Comparison of ENCODE assay signal across 14 mouse cellular contexts in the genomic region with DNA sequence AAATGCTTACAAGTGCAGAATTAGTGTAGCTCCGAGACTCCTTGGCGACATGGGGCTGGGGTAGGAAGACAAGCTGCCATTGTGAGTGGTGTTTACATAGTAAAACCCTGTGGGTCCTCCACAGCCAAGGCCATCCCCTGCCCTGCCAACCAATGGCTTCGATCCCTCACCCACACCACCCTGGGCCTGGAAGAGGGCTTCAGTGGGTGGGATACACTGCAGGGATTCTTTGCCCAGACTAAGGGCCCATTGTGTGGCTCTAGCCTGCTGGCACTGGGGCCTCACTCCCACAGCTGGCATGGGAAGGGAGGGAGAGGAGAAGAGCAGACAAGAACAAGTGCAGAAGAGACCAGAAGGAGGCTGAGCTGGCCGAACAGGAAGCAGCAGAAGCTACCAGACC. TPM values are rescaled to one million over a fixed set of nuclear protein-coding genes. Genes with fewer than 3 reads are reported as not detected.
DNase-seq lines count a peak whose midpoint lies in the region; ATAC-seq and TF ChIP-seq lines count a peak whose summit lies in the region.
"Had no signal": no experiment of that assay in that cellular context is flagged by ENCODE, and none has a peak within 500 bp of the region (broad histone marks: within the 10 kb centered on the region; RNA-seq: fewer than 3 reads in every experiment).

No protein-coding gene starts in this region.

- intact Hi-C loops in left cerebral cortex, postnatal 4 days (cut with DNase I): no loop called here
- intact Hi-C loops in gastrocnemius, postnatal 36 days (cut with DNase I): no loop called here

- H3K27me3 ChIP-seq in hindbrain, embryonic 16.5 days (replicated peaks; ENCODE audit: control insufficient read depth, insufficient read depth, low read length): peaks cover 2% of the 10 kb centered on the region; the same call in 1 of the 2 replicates
- no peaks in the 10 kb centered on the region for H3K27me3 ChIP-seq in hindbrain, embryonic 11.5 days (ENCODE audit: control insufficient read depth, insufficient read depth, low read length)
- no peaks in the 10 kb centered on the region for H3K27me3 ChIP-seq in cerebellum, adult 2 months (ENCODE audit: control insufficient read depth, insufficient read depth, low read length)
- H3K27me3 ChIP-seq: kidney, embryonic 15.5 days had no signal

- no peak for DNase-seq in hindbrain, embryonic 11.5 days (ENCODE audit: low spot score)
- peak; percentile 38 to 58 for DNase-seq in cerebellum, adult 2 months
- peak; percentile 44 to 66 for DNase-seq in layer of hippocampus, adult 18-20 months (ENCODE audit: low spot score in 2 of 2)
- peak; percentile 43 for DNase-seq in left cerebral cortex, postnatal 4 days
- DNase-seq in gastrocnemius, postnatal 36 days: no peak
- DNase-seq in kidney, adult 9 months: no peak
- no peak for DNase-seq in testis, postnatal 10 days (ENCODE audit: low spot score)
- DNase-seq: liver, embryonic 13.5 days; thymus, postnatal 14 days had no signal

- H3K4me2 ChIP-seq in hindbrain, embryonic 16.5 days (ENCODE audit: low read length): no peak overlapping the region; the same call in 1 of the 2 replicates
- H3K4me2 ChIP-seq in hindbrain, embryonic 11.5 days (replicated peaks; ENCODE audit: low read depth, low read length): no peak overlapping the region

- H3K4me3 ChIP-seq in hindbrain, embryonic 16.5 days (ENCODE audit: low read length): no peak overlapping the region
- H3K4me3 ChIP-seq in hindbrain, embryonic 11.5 days (ENCODE audit: low read depth, low read length): no peak overlapping the region
- H3K4me3 ChIP-seq in cerebellum, adult 2 months (replicated peaks; ENCODE audit: insufficient read depth, low read depth, low read length): no peak overlapping the region
- H3K4me3 ChIP-seq: erythroblast, embryonic 14.5 days had no signal

- WGBS in hindbrain, embryonic 16.5 days: 68% methylated on average over 4 of the region's 4 CpGs
- 74% methylated on average over 4 of the region's 4 CpGs for WGBS in hindbrain, embryonic 11.5 days
- 22% methylated on average over 4 of the region's 4 CpGs for WGBS in cerebellum, adult 2 months

- TF ChIP-seq POLR2A in cerebellum, adult 2 months (IDR thresholded peaks at IDR 0.05; ENCODE audit: borderline replicate concordance, insufficient read depth, low read length): no peak

- peaks cover 21% of the 10 kb centered on the region for H3K4me1 ChIP-seq in hindbrain, embryonic 16.5 days (ENCODE audit: control insufficient read depth, insufficient read depth, low read depth, low read length)
- 0 out of 2 replicates have a peak, but pooled peaks cover 3% of the 10 kb centered on the region for H3K4me1 ChIP-seq in hindbrain, embryonic 11.5 days (replicated peaks; ENCODE audit: control insufficient read depth, insufficient read depth, low read length)
- H3K4me1 ChIP-seq in cerebellum, adult 2 months (ENCODE audit: control insufficient read depth, insufficient read depth, low read length): peaks cover 16% of the 10 kb centered on the region

- ATAC-seq in hindbrain, embryonic 16.5 days: peak; percentile 44; the same call in 1 of the 2 replicates
- no peak for ATAC-seq in hindbrain, embryonic 11.5 days (ENCODE audit: low FRiP score)
- ATAC-seq: CD4-positive, CD25-positive, alpha-beta regulatory T cell, adult 4 months had no signal

- H3K9ac ChIP-seq in hindbrain, embryonic 16.5 days (ENCODE audit: low read depth, low read length): no peak overlapping the region
- no peak overlapping the region for H3K9ac ChIP-seq in hindbrain, embryonic 11.5 days (ENCODE audit: low read depth, low read length)
- H3K9ac ChIP-seq: kidney, embryonic 15.5 days; liver, embryonic 13.5 days had no signal

- no peak overlapping the region for H3K27ac ChIP-seq in hindbrain, embryonic 16.5 days (ENCODE audit: low read depth, low read length)
- no peak overlapping the region for H3K27ac ChIP-seq in hindbrain, embryonic 11.5 days (ENCODE audit: low read depth, low read length)
- H3K27ac ChIP-seq in cerebellum, adult 2 months (ENCODE audit: insufficient read depth, low read length): no peak overlapping the region
- H3K27ac ChIP-seq: heart, embryonic 10.5 days; kidney, embryonic 15.5 days; liver, embryonic 13.5 days had no signal

- no peaks in the 10 kb centered on the region for H3K9me3 ChIP-seq in hindbrain, embryonic 16.5 days (ENCODE audit: control insufficient read depth, low read length)
- H3K9me3 ChIP-seq in hindbrain, embryonic 11.5 days (ENCODE audit: control insufficient read depth, low read length): no peaks in the 10 kb centered on the region
- H3K9me3 ChIP-seq: heart, embryonic 10.5 days; kidney, embryonic 15.5 days; liver, embryonic 13.5 days had no signal

- TF ChIP-seq CTCF in cerebellum, adult 2 months (IDR thresholded peaks at IDR 0.05; ENCODE audit: borderline replicate concordance, insufficient read depth, low read depth, low read length): no peak

- no peaks in the 10 kb centered on the region for H3K36me3 ChIP-seq in hindbrain, embryonic 16.5 days (ENCODE audit: control insufficient read depth, insufficient read depth, low read length)
- no peaks in the 10 kb centered on the region for H3K36me3 ChIP-seq in hindbrain, embryonic 11.5 days (ENCODE audit: control insufficient read depth, insufficient read depth, low read length)
- H3K36me3 ChIP-seq: heart, embryonic 10.5 days; kidney, embryonic 15.5 days; liver, embryonic 13.5 days had no signal

RNA-seq across cellular contexts. Expression of gene Scamp5, which starts 1.1 kb away (rescaled TPM):
- polyA plus RNA-seq in hindbrain, embryonic 16.5 days (2015; fragmentation: Nextera tagmentation; extraction: Ambion mirVana): 165 and 168 TPM in 2 replicates
- 17.7 and 18.3 TPM in 2 replicates for polyA plus RNA-seq in hindbrain, embryonic 11.5 days (2014; fragmentation: Nextera tagmentation; extraction: Ambion mirVana)
- 353 and 360 TPM in 2 replicates for polyA plus RNA-seq in cerebellum, adult 2 months (2012; rRNA removed)
- total RNA-seq in layer of hippocampus, adult 18-20 months (2021): 100 to 1,000 TPM; 381 to 382 TPM
- 100 to 1,000 TPM; 251 to 281 TPM for total RNA-seq in left cerebral cortex, postnatal 4 days (2021)
- total RNA-seq in gastrocnemius, postnatal 36 days (2021): under 1 TPM; 0.66 to 0.74 TPM

RNA-seq across cellular contexts. Expression of gene Ppcdc, which starts 29.0 kb away (rescaled TPM):
- polyA plus RNA-seq in hindbrain, embryonic 16.5 days (2015; fragmentation: Nextera tagmentation; extraction: Ambion mirVana): 19.4 and 20.5 TPM in 2 replicates
- 16.5 and 19.8 TPM in 2 replicates for polyA plus RNA-seq in hindbrain, embryonic 11.5 days (2014; fragmentation: Nextera tagmentation; extraction: Ambion mirVana)
- polyA plus RNA-seq in cerebellum, adult 2 months (2012; rRNA removed): 20.2 and 21.2 TPM in 2 replicates
- total RNA-seq in layer of hippocampus, adult 18-20 months (2021): 10 to 100 TPM; 16.8 to 17.3 TPM
- 10 to 100 TPM; 12.9 to 14.6 TPM for total RNA-seq in left cerebral cortex, postnatal 4 days (2021)
- 1 to 10 TPM; 7.1 to 7.7 TPM for total RNA-seq in gastrocnemius, postnatal 36 days (2021)

RNA-seq across cellular contexts. Expression of gene Rpp25, which starts 34.9 kb away (rescaled TPM):
- 21.0 and 21.4 TPM in 2 replicates for polyA plus RNA-seq in hindbrain, embryonic 16.5 days (2015; fragmentation: Nextera tagmentation; extraction: Ambion mirVana)
- 7.7 and 10.5 TPM in 2 replicates for polyA plus RNA-seq in hindbrain, embryonic 11.5 days (2014; fragmentation: Nextera tagmentation; extraction: Ambion mirVana)
- polyA plus RNA-seq in cerebellum, adult 2 months (2012; rRNA removed): 8.0 and 11.1 TPM in 2 replicates
- 10 to 100 TPM; 12.8 to 13.3 TPM for total RNA-seq in layer of hippocampus, adult 18-20 months (2021)
- 10 to 100 TPM; 19.3 to 22.2 TPM for total RNA-seq in left cerebral cortex, postnatal 4 days (2021)
- not detected for total RNA-seq in gastrocnemius, postnatal 36 days (2021)
- polyA plus RNA-seq: CD4-positive, CD25-positive, alpha-beta regulatory T cell, adult 4 months; erythroblast, embryonic 14.5 days had no signal

RNA-seq across cellular contexts. Expression of gene Cox5a, which starts 52.2 kb away (rescaled TPM):
- 890 and 1,047 TPM in 2 replicates for polyA plus RNA-seq in hindbrain, embryonic 16.5 days (2015; fragmentation: Nextera tagmentation; extraction: Ambion mirVana)
- polyA plus RNA-seq in hindbrain, embryonic 11.5 days (2014; fragmentation: Nextera tagmentation; extraction: Ambion mirVana): 702 and 724 TPM in 2 replicates
- 554 and 607 TPM in 2 replicates for polyA plus RNA-seq in cerebellum, adult 2 months (2012; rRNA removed)
- 100 to 1,000 TPM; 372 to 373 TPM for total RNA-seq in layer of hippocampus, adult 18-20 months (2021)
- total RNA-seq in left cerebral cortex, postnatal 4 days (2021): 100 to 1,000 TPM; 405 to 408 TPM
- 1,000 to 10,000 TPM; 1,357 to 1,404 TPM for total RNA-seq in gastrocnemius, postnatal 36 days (2021)

Comparison
In these comparisons a context has a peak if more than half of its experiments do, and no peak if none do; other contexts are left out.
1. DNase-seq: peak in cerebellum, adult 2 months (2 of 2), layer of hippocampus, adult 18-20 months (2 of 2) and left cerebral cortex, postnatal 4 days (single experiment); none in hindbrain, embryonic 11.5 days (single experiment), gastrocnemius, postnatal 36 days (0 of 2), kidney, adult 9 months (single experiment) and testis, postnatal 10 days (single experiment).
2. RNA of gene Scamp5, which starts 1.1 kb away (total RNA-seq): 381 to 382 TPM in layer of hippocampus, adult 18-20 months and 251 to 281 TPM in left cerebral cortex, postnatal 4 days; 0.66 to 0.74 TPM in gastrocnemius, postnatal 36 days; every median in the first group is over 100 times any median in the second.
3. RNA of gene Rpp25, which starts 34.9 kb away (total RNA-seq): 19.3 to 22.2 TPM in left cerebral cortex, postnatal 4 days and 12.8 to 13.3 TPM in layer of hippocampus, adult 18-20 months; not detected in gastrocnemius, postnatal 36 days; every median in the first group is over 10 times any median in the second.